Mouse (Mus musculus): ENCODE results near the gene Ranbp3l. TPM values are rescaled to one million over a fixed set of nuclear protein-coding genes. Genes with fewer than 3 reads are reported as not detected.

The Ranbp3l gene
- polyA plus RNA-seq, 2 experiments from 2014 or later = 0.09 TPM; not detected in 1

DNA sequence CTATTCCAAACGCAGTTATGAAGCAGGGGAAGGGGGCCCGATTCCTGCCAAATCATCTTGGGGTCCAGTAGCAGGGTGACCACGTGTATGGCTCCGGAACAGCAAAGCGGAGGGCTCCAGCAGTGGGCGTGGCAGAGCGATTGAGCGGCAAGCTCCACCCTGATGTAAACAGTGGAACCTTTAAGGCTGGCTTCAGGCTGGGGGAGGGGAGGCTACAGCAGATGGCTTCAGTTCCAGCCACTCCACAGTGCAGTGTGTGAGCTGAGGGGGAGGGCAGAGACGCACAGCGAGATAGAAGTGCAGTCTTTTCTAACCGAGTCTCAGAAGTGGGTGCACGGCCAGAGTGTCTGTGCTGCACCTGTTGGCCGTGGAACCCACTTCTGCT, 126.6 kb downstream of the Ranbp3l start:
- no peak for ATAC-seq

- ATAC-seq = no peak
These were observed 129.1 kb downstream of the Ranbp3l start for GRCm38 (mm10) chr15:9096865-9097264.

DNA sequence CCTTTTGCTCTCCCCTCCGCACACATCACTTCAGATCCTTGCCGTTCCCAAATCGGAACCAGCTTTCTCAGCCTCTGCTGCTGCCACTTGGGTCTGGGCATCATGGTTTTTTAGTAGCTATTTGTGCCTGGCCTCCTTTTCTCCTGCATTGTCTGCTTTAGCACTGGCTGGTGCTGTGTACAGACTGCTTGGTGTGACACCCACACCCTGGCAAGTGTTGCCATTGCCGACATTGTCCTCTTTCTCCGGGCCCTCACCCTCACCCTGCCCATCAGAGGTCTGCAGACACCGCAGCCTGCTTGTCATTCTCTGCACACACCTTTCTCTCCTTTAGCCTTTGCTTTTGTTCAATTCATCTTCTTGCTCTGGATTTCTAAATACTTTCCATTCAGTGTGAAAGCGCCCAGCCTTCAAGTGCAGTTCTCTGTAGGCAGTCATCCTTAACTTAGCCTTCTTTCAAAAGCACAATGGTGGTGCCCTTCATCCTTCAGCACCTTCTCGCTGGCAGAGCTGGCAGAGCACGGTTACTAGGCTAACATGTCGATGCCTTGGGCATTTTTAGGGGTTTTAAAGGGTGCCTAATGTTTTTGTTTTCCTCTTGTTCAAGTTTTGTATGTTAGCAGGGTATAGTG, 132.8 kb downstream of the Ranbp3l start:
- ATAC-seq = no peak

DNA sequence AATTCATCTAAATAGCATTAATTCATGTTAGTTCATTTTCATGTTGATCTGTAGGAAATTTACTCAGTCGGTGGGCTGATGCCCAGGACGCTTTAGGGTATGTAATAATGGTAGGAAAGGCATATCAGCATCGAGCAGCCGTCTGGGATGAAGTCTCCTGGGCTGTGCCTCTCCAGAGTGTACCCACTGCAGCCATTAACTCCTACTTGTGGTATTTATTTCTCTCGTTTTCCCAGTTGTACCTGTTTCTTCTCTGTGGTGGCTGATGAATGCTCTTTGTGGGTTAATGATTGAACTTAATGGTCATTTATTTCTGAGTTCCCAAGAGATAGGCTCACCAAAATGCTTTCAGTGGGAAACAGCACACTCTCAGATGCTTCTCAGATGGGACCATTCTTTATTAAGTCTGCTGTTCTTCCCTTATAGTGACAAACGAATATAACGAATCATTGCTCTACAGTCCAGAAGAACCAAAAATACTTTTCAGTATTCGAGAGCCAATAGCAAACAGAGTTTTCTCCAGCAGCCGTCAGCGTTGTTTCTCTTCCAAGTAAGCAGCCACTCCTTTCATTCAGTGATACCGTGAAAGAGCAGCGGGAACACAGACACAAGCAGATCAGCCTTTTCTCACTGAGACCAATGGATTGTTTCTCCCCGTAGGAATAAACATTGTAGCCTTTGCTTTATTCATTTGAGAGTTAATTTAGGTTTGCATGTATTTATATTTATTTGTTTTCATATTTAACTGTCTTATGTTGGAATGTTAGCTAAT, 138.7 kb downstream of the Ranbp3l start:
- no peak for ATAC-seq

DNA sequence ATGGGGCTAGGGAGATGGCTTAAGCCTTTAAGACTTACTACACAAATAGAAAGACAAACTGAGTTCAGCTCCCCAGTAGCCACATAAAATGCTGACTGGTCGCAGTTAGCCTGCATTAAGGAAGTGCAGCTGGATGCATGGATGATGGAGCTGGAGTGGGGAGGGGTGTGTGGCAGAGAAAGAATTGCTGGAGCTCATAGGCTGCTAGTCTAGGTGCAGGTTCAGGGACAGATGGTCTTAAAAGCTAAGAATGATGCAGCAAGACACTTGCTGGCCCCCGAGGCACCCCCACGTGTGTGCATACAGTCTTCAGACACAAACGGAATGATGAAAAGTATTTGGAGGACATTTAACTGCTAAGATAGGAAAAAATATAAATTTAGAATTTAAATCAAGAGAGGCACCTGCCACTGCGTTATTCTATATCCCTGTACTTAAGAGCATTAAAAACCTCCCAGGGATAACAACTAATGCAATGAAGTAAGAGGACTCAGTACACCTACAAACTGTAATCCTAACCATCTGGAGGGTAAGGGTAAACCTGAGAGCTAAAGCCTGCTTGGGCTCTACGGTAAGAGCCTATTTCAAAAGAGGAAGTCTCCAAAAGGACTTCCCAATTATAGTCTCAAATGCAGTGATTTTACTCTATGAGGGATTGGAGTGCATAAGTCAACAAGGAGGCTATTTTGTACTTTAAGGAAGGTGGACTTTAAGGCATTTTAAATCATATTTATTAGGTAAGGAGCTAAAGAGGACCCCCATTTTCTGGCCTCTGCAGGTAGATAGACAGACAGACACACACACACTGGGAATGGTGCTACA, 143.0 kb downstream of the Ranbp3l start:
- no peak for ATAC-seq

GRCm38 (mm10) chr15:9111648-9112047, 143.9 kb downstream of the Ranbp3l start:
- ATAC-seq = no peak

DNA sequence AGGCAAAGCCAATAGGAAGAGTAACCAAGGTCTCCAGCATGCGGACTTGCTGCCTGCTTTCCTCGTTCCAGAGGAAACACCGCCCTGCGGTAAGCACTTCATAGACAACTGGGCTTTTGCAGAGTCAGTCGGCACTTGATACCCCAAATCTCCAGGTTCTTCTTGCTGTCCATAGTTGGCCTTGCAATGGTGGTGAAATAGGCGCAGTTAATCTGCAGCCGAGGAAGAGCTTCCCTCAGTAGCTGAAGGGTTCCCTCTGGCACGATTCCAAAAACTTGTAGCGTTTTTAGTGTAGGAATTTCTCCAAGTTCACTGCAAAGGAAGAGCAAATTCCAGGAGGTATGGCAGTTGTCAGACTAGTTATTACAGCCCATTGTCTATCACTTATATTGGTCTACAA, 145.8 kb downstream of the Ranbp3l start:
- no peak for ATAC-seq

DNA sequence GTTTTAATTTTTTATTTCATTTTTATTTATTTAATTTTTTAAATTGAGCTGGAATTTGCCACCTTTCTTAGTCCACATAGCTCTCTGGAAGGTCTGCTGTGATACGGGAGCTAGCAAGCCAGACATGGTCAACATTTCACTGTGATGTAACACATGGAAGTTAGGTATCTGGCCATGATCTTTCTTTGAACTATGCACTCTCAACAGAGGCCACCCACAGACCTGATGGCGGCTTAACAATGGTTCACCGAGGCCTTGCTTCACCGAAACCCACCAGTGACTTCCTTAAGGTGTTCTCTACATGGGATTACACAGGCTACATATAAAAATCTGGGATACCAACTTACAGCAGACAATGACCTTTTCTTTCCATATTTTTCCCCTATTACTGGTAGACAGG, 146.4 kb downstream of the Ranbp3l start:
- ATAC-seq = no peak

DNA sequence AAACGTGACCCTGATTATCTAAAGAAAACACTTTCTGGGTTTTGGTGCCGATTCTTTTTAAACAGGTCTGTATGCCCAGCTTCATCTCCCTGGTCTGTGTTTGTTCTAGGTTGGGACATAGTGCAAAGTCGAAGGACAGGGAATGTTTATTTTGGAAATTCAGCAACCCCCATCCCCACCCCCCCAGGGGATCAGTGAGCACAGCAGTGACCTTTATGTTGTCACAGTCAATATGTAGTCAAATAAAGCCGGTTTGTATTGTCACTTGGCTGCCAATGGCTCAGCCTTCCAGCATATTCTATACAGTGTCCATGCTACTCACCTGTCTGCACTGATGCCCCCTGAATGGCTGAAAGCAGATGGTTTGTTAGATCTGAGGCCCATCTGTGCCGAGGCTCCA, 146.8 kb downstream of the Ranbp3l start:
- ATAC-seq = no peak

Other genes with a start within 250 kb of the Ranbp3l start
- 1 to 10 TPM; 3.7 to 6.0 TPM for gene Nadk2, start 103.3 kb downstream of the Ranbp3l start, polyA plus RNA-seq (2017; shearing (Covaris generic))
- 1 to 10 TPM; 4.2 to 4.9 TPM for gene Lmbrd2, start 172.6 kb downstream of the Ranbp3l start, polyA plus RNA-seq (2017; shearing (Covaris generic))
- 1 to 10 TPM; 4.4 to 7.8 TPM for gene Skp2, start 187.5 kb downstream of the Ranbp3l start, polyA plus RNA-seq (2017; shearing (Covaris generic))